Mouse (Mus musculus) thymus, adult 18-20 months (tissue): Measurements from ENCODE around the gene Nxph4.

Source experiments
- DNase-seq, 2 experiments: peaks; one replicate each; pipeline ENCODE4 v3.0.0; 2022; ENCODE audit warnings: mixed read lengths in 2 of 2

Gene Nxph4

GRCm38 (mm10) chr10:127534036-127534928 is at the start of gene Nxph4:
Gene Nxph4, minus strand, starts transcription at chr10:127534559.
- DNase-seq, result no peak

- DNase-seq, result no peak
These were observed 49.3 kb upstream of the Nxph4 start for GRCm38 (mm10) chr10:127583649-127584048.

- no peak for DNase-seq
These were observed 46.9 kb upstream of the Nxph4 start for GRCm38 (mm10) chr10:127581291-127581690.

GRCm38 (mm10) chr10:127577982-127578381 is 43.6 kb upstream of the Nxph4 start:
- DNase-seq, result no peak

GRCm38 (mm10) chr10:127577156-127577555 is 42.8 kb upstream of the Nxph4 start:
- DNase-seq, result no peak

GRCm38 (mm10) chr10:127576381-127576961 is 42.1 kb upstream of the Nxph4 start:
- DNase-seq, result no peak

GRCm38 (mm10) chr10:127575741-127576140 is 41.4 kb upstream of the Nxph4 start:
- no peak for DNase-seq

GRCm38 (mm10) chr10:127572281-127572680 is 37.9 kb upstream of the Nxph4 start:
- DNase-seq, result no peak

GRCm38 (mm10) chr10:127570937-127571641 is 36.7 kb upstream of the Nxph4 start:
- DNase-seq, result no peak

- DNase-seq, result no peak
These were observed 36.0 kb upstream of the Nxph4 start for GRCm38 (mm10) chr10:127570384-127570783.

GRCm38 (mm10) chr10:127569450-127569849 is 35.1 kb upstream of the Nxph4 start:
- DNase-seq, result peak in 1 of 2 experiments; percentile 53

GRCm38 (mm10) chr10:127566553-127567326 is 32.4 kb upstream of the Nxph4 start:
- DNase-seq, result no peak

- no peak for DNase-seq
These were observed 29.9 kb upstream of the Nxph4 start for GRCm38 (mm10) chr10:127564301-127564700.

GRCm38 (mm10) chr10:127563840-127564239 is 29.5 kb upstream of the Nxph4 start:
- no peak for DNase-seq

- no peak for DNase-seq
These were observed 26.8 kb upstream of the Nxph4 start for GRCm38 (mm10) chr10:127561145-127561544.

GRCm38 (mm10) chr10:127557397-127557796 is 23.0 kb upstream of the Nxph4 start:
- DNase-seq, result no peak

- no peak for DNase-seq
These were observed 21.3 kb upstream of the Nxph4 start for GRCm38 (mm10) chr10:127555703-127556102.

GRCm38 (mm10) chr10:127549892-127550291 is 15.5 kb upstream of the Nxph4 start:
- no peak for DNase-seq

- no peak for DNase-seq
These were observed 13.9 kb upstream of the Nxph4 start for GRCm38 (mm10) chr10:127548236-127548635.

GRCm38 (mm10) chr10:127546505-127546904 is 12.1 kb upstream of the Nxph4 start:
- no peak for DNase-seq

- no peak for DNase-seq
These were observed 10.0 kb upstream of the Nxph4 start for GRCm38 (mm10) chr10:127544375-127544774.

- DNase-seq, result no peak
These were observed 9.6 kb upstream of the Nxph4 start for GRCm38 (mm10) chr10:127543916-127544315.

GRCm38 (mm10) chr10:127542720-127543119 is 8.4 kb upstream of the Nxph4 start:
- no peak for DNase-seq
